Mouse (Mus musculus): ENCODE results near the gene Zfp691.
A peak's percentile ranks its signal among the peaks of the same experiment; 100 is the strongest.

The Zfp691 gene

DNA sequence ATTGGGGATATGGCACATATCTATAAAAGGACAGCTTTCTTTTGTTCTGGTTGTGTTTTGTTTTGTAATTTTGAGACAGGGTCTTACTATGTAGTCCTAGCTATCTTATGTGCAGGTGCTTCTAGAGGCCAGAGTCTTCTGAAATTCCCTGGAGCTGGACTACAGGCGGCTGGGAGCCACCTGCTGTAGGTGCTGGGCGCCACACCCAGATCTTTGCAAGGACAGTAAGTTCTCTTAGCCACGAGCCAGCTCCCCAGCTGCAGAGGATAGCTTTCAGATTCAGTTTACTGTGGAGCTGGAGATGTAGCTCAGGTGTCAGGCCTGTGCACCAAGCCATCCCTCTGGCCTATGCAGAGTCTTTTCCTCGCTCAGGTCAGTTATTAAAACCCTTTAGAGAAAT is 6.9 kb downstream of the Zfp691 start:
- no peak for DNase-seq

DNA sequence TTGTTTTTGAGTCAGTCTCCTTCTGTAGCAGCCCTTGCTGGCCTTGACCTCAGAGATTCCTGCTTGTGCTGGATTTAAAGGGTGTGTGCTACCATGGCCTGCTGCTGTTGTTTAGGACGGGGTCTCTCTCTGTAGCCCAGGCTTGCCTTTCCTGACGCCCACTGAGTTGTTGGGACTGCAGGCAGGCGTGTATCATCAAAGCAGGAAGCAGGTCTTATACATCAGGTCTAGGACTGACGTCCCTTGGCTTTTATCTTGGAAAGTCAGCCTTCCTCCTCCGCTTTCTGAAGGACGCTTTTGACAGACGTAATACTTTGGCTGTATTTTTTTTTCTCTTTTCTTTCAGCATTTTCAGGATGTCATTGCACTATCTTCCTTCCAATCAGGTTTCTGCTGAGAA is 8.1 kb downstream of the Zfp691 start:
- DNase-seq, result no peak

DNA sequence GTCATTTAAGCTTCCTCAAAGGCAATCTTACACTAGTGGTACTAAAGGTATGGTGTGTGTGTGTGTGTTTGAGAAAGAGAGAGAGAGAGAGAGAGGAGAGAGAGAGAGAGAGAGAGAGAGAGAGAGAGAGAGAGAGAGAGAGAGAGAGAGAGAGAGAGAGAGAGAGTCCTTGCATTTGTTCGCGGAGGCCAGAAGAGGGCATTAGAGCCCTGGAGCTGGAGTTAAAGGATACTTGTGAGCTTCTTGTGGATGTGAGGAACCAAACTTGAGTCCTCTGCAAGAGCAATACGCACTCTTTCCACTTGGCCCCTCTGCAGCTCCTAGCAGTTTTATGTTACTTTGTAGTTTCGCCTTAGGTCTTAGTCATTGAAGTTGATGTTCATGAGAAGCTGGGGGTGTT is 11.0 kb downstream of the Zfp691 start:
- DNase-seq, result no peak

DNA sequence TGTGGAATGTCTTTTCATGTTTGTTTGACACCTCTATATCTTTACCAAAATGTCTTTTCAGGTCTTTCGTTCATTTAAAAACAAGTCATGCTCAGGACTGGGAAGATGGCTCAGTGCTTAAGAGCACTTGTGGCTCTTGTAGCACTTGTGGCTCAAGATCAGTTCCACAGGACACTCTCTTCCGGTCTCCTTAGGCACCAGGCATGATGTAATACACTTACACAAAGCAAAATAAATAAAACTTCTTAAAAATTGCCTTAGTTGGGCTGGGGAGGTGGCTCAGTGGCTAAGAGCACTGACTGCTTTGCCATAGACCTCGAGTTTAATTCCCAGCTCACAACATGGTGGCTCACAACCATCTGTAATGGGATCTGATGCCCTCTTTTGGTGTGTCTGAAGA is 12.6 kb downstream of the Zfp691 start:
- DNase-seq, result no peak

DNA sequence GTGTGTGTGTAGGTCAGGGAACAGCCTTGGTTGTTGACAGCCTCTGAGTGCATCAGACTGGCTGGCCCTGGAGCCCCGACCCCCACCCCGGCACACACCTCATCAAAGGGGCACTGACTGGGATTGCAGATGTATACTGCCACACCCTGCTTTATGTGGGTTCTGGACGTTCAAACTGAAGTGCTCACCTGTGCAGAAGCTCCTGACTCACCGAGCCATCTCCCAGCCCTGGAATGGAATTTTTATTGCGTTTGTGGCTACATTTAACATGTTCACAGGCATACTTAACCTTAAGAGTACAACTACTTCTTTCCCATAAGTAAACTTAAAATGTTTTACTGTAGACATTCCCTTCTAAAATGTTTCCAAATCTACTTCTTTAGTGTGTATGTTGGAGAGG is 16.1 kb downstream of the Zfp691 start:
- no peak for DNase-seq

DNA sequence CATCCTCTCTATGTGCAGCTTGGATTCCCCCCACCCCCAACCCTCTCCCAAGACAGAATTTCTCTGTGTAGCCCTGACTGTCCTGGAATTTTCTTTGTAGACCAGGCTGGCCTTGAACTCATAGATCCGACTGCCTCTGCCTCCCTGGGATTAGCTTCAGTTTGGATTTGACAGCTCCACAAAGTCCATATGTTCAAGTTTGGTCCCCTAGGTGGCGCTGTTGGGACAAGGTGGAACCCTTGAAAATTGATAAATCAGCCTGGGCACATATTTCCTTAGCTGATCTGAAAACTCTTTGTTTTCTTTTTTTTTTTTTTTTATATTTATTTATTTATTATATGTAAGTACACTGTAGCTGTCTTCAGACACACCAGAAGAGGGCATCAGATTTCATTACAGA is 16.8 kb downstream of the Zfp691 start:
- peak in 1 of 2 experiments; percentile 75 for DNase-seq

DNA sequence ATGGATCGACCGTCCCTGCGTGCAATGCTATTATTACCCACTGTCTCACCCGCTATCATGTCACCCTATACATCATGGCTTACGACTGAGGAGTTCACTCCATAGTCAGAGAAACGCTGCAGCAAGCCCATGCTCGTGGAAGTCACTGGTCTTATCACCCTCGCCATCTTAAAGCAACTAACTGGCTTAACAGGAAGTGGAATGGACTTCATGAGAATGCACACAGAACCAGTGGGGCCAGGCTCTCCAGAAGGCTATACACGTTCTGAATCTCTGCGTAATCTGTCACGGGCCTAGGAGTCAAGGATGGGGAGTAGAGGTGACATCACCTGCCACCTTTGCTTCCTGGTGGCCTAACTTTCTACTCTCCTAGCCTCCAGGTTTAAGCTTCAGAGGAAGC is 25.3 kb downstream of the Zfp691 start:
- DNase-seq, result no peak

DNA sequence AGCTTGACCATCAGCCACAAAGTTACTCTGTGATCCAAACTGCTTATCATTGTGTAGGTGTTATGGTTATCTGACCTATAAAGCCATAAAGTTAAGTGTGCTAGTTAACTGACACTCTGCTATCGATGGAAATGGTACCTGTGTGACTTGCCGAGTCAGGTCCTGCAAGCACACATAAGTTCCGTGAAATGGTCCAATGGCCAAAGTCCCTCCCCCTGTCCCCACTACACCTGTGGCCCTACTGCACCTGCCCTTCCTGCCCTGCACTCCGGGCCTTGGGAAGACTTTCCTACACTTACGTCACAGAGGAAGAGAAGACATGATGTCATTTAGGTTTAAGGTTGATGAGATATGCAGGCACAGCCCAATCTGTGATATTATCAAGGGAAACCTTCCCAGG is 26.6 kb downstream of the Zfp691 start:
- no peak for DNase-seq

DNA sequence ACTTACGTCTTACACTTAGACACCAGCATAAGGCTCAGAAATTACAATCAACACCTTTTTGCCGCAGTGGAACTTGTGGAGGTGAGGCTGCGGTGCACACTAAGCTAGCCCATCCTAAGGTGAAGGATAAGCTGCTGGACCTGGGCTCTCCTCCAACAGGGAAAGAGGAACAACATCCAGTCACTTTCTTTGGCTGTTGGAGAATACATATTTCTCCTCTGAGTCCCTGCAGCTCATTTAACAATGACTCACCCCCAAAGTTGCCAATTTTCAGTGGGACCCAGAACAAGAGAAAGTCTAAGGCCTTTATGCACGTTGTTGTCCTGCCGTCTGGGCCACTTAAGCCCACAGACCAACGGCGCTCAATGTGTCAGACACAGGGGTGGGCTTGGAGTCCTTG is 27.2 kb downstream of the Zfp691 start:
- DNase-seq, result no peak

DNA sequence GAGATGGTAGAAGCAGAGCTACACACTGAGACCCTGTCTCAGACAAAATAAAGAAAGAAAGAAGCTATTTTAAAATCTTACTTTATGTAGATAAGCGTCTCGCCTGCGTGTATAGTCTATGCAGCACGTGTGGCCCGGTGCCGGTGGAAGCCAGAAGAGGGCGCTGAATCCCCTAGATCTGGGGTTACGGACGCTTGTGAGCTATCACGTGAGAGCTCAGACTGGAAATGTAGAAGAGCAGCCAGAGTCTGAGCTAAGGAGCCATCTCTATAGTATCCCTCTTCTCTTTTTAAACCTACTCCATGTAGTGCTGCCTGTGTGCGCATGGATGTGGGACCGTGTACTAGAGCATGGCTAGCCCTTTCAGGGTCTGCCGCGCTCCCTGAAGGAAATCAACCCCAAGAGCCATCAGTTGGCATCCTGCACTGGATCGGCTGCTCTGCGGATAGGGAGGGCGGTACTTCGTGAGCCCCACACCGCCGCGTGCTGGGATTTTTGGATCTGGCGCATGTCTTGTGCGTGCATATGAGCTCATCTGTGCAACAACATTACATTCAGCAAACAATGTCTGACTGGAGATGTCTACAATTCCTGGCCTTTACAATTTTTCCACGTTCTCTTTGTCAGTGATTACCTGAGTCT is 31.6 kb downstream of the Zfp691 start:
- no peak for DNase-seq

DNA sequence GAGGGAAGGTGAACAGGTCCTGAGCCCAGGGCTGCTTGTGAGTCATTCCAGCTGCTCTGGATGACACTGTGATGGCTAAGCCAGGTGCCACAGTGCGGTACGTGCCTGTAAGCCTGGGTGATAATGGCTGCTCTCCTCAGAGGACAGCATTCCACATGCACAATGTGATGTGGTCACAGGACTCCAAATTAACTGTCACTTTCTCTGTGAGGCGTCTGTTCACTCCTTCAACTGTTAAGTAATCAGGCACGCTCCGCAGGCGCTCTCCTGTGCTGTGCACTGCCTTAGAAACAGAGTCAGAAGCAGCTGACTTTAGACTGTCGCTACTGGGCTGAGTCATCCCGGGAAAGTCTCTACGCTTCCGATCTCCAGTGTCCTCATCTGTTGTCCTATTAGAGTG is 32.8 kb downstream of the Zfp691 start:
- no peak for DNase-seq

DNA sequence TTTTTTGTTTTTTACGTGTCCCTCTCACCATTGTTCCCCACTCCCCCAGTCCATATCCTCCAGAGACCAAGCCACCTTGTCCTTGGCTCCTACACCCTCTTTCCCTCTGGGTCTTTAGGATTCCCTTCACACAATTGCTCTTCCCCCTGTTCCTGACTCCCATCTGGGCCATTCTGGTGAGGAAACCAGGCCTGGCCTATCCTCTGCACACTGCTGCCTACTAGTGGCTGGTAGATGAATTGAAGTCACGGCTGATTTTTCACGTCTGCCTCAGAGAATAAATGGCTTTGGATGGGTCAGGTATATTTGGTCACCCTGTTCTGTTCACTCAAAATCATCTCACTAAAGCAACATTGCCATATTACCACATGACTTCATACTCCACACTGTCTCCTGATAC is 33.9 kb downstream of the Zfp691 start:
- DNase-seq, result peak in 1 of 2 experiments; percentile 58

DNA sequence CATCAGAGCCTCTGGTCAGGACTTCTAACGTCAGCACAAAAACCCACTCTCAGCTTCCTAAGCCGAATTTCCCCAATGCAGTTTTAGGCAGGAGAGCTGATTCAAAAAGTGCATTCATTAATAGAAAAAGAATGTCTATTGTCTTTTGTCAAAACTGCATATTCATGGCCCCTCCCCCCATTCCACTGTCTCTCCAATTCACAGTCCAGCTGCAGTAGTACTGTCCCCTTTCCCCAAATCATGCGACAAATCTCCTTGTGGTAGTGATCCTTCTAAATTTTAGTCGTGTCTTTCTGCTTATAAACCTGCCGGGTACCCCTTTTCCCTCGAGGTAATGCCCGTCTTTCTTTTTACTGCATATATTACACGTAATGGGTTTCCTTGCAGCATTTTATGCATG is 35.2 kb downstream of the Zfp691 start:
- no peak for DNase-seq

DNA sequence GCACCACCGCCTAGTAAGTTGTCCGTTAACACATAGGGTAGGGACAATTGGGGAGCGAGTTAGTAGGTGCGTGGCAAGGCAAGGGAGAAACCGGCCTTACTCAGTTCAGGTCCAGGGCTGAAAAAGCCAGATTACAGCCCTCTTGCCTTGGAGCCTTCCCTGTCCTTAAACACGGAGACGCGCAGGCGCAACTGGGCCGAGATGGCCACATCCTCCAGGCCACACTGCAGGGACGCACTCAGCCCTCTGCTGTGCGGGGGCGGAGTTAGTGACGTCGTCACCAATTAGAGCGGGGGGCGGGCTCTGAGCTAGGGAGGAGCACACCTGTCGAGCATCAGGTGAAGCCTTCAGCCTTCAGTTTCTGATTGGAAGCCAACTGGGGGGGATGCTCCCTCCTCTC is 35.8 kb downstream of the Zfp691 start:
- DNase-seq, result no peak

DNA sequence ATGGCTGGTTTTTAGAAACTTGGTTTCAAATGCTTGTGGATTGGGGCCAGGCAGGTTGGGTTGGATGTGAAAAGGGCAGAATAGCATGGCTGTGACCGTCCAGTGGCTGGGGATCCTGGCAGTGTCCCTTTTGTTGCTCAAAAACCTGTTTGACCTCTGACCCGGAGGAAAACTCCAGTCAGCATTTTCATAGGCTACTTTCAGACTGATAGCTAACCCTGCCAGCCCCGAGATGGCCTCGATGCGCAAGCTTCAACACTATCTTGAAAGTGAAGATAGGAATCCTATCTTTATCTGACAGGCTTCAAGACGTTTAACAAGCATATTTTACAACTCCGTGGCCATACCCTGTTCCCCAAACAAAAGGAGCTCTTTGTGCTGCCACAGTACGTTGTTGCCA is 36.7 kb downstream of the Zfp691 start:
- DNase-seq, result no peak

DNA sequence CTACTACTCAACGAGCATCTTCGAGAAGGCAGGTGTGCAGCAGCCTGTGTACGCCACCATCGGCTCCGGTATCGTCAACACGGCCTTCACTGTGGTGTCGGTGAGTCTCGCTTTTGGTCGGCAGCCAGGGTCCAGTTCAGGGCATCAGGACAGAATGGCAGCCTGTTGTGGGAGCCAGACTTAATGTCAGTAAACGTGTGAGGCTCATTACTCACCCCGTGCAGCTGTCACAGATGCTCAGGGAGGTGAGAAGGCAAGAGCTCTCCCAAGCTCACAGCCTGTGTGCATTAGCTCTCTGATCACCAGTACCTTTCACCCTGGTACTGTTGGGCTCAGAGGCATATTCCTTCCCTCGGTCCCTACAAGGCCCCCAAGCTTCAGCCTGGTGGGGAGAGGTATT is 40.1 kb downstream of the Zfp691 start:
- no peak for DNase-seq

DNA sequence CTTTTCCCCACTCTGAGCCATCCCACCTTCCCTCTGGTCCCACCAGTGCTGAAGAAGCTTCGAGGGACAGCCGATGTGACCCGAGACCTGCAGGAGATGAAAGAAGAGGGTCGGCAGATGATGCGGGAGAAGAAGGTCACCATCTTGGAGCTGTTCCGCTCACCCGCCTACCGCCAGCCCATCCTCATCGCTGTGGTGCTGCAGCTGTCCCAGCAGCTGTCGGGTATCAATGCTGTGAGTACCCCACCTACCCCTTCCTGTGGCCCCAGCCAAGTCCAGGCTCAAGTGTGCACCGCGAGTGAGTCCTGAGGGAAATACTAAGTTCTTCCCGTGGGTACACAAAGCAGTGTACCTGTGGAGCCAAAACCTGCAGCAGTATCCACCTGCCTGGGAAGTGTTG is 40.7 kb downstream of the Zfp691 start:
- DNase-seq, result no peak

DNA sequence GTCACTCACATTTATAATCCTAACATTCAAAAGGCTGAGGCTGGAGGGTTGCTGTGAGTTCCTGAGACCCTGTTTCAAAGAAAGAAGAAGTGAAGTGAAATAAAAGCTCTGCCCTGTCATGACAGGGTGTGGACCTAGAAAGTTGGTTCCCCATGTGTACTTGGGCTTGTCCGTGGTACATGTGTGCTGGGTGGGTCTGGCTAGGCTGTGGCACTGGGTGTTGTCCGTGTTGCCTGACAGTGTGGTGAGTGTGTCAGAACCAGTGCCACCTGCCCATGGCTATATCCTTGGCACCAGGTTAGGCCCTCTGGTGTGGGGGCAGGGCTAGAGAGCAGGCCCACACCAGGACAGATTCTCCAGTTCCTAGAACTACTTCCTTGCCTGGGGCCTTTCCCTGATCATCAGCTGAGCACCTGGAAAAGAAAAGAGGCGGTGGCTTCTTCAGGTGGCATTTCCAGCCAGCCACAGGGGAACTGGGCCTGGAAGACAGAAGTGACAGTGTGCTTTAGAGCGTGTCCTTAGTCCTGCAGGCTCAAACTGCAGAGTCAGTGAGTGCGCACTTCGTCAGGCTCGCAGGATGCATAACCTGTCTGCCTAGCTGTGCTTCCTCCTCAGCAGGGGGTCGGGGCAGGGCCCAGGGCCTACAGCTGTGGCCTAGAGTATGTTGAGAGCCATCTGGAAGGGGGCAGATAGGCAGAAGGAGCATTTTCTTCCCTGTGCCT is 42.6 kb downstream of the Zfp691 start:
- DNase-seq, result no peak

DNA sequence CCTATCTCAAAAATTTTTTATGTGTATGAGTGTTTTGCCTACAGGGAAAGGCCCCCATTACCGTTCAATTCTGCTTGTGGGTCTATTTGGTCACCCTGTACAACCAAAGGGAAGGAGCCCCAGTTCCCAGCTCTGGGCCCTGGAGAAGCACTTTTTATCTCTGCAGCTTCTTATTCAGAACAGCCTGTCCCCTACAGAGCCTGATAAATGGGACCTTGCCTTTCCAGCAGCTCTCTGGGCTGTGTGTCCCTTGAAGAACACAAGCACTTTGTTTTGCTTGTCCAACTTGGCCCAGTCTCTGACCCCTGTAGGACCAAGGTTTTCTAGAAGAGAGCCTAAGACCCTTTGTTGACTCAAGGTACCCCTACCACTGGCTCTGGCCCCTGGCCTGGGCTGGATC is 44.9 kb downstream of the Zfp691 start:
- no peak for DNase-seq

DNA sequence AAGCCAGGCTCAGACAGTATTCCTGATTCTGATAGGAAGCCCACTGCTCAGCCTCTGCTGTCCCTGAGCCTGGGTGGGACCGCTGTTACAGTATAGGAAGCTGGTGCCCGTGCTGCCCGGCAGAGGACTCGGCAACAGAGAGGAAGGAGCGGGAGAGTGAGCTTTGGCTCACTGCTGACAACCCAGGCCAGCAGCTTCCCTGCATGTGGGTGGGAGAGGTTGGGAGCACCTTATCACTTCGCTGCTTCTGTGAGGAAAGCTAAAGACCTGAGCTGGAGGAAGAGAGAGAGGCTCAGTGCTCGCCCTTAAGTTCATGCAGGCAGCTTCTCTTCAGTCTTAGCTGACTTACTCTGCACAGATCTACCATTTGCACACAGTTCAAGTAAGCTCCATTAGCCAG is 45.4 kb downstream of the Zfp691 start:
- no peak for DNase-seq

DNA sequence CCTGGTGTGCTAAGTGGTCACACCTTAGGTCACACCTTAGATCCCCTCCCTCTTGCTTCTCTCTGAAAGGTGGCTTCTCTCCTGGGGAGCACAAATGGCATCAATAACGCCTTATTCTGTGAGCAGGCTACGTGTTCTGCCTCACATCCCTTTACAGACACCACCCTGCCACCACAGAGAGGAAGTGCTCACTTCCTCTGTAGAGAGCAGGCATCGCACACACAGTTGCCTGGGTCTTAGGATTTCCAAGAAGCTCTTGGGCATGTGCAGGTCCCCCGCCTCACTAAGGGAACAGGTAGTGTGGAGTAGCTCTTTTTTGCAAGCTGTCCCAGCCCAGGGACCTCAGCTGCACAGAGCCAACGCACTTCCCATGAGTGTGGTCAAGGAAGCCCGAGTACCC is 46.8 kb downstream of the Zfp691 start:
- peak; percentile 53 to 59 for DNase-seq

DNA sequence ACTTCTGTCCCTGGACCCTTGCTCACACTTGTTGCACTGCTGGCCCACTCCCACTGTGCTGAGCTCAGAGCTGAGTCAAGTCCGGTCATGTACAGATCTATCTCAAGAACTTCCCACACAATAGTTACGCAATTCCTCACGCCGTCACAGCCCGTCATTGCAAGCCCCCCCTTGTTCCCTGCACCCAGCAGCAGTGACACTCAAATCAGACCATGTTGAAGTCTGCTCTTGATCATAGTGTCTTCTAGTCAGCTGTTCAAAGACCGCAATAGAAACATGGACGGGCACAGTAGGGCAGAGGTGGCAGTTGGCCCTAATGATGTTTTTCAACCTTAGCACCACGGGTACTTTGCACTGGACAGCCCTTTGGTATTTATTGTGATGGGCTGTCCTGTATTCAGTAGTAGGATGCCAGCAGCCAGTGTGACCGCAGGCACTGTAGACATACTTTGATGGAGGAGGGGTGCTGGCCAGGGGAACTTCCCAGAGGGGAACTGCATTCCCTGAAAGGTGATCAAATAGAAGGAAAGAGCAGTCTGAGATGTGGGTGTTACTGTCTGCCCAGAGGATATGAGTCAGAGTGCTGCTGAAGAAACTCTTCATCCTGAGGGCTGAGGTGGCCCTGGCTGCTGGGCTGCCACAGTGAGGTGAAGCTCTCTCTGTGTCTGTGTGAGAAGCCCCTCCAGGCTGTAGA is 48.3 kb downstream of the Zfp691 start:
- DNase-seq, result no peak

DNA sequence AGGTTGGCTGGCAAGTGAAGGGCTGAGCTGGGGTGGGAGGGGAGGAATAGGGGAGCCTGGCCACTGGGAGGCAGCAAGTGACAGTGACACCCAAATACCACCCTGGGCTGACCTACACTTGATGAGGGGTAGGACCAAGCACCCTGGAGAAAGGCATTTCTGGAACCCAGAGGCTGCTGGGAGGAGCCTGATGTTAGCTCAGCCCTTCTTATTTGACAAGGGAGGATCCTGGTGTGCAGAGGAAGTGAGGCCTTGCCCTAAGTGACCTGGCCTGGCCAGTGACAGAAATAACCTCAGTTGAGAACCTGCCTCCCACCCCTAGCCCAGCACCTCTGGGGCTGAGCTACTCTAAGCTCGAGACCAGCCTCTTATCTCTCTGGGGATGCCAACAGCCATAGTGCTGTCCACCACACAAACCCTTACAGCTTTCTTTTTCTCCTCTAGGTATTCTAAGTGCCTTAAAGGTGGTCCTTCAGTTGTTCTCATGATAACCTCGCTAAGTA is 49.2 kb downstream of the Zfp691 start:
- DNase-seq, result no peak

DNA sequence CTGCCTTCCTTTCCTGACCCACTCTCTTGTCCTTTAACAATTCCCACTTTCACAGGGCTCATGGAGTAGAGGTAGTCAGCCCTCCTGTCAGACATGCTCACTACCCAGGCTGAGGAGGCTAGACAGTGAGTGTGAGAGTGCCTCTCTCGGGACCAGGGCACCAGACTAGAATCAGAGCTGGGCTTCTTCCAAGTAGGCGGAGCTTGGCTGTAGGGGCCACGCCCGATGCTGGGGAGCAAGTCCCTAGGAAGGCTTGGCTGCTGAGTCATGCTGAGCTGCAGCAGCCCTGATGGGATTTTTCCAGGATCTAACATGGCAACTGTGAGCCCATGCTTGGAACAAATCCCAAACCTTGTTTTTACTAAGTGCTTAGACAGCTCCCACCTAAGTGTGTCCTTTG is 52.7 kb downstream of the Zfp691 start:
- no peak for DNase-seq
